Mouse (Mus musculus) lung, postnatal 14 days (tissue): Measurements from ENCODE around the gene Nasp.
A peak's percentile ranks its signal among the peaks of the same experiment; 100 is the strongest.

ENCODE experiments used
- DNase-seq: peaks from one replicate; pipeline ENCODE4 v3.0.0; 2021

Nasp gene

DNA sequence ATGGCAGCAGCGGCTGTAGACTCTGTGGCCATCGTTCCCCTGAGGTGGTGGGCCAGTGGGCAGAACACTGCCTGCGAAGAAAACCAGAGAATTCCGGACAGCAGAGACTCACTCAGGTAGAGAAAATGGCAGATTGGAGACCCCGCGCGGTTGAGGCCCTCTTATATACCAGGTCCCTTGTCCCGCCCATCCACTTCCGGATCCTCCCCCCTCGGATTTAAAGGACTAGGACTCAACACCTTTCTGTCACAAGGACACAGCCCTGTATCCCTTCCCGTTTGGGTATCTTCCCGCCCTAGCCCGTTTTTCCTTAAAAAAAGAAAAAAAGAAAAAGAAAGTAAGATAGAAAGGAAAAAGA, 403 bp downstream of the Nasp start:
- DNase-seq: peak; percentile 93

DNA sequence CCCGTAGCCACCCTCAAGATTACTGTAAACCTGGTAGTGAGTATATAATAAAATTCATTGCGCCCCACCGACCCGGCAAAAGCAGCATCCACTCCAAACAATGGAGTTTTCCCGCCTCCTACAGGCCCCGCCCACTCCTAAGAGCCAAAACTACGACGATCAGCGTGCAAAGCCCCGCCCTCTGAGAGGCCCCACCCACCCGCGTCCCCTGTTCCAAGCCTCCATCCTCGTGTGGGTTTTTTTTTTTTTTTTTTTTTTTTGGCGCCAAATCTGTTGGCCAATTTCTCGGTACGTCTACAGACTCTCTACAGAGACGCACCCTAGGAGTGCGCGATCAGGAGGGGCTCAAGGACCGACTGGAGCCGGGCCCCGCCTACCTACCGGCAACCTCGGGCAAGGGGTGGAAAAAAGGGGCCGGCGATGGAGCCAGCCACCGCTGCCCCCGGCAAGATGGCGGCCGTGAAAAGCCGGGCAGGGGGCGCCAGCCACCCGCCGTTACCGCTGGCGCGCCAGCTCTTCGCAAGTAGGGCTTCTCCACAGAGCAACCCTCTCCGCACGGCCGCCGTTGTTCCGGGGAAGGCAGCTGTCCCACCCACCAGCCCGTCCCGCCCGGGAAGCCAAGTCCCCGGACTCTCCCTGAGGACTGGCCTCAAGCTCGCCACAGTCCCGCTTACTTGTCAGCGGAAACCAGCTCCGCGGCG, 933 bp downstream of the Nasp start:
- DNase-seq: peak; percentile 86

DNA sequence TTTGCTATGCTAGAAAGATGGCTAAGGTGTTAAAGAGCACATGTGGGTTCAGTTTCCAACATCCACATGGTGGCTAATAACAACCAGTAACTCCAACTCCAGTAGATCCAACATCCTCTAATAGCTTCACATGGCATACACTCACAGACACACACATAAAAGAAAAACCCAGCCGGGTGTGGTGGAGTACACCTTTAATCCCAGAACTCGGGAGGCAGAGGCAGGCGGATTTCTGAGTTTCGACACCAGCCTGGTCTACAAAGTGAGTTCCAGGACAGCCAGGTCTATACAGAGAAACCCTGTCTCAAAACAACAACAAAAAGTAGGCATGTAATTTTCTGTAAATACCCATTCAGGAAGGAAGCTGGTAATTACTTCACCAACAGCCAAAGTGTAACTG, 2.9 kb downstream of the Nasp start:
- DNase-seq: no peak

DNA sequence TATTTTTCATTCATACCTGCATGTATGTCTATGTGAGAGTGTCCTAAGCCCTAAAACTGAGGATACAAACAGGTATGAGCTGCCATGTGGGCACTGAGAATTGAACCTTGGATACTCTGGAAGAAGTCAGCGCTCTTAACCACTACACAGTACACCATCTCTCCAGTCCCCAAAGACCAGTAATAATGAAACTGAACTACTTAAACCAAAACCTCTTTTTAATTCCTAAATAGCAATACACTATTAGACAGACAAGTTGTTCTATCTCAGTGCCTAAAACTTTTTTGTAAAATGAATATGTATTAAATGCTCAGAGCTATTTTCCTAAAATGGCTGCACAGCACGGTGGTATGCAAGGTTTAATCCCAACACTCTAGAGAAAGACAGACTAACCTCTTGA, 12.5 kb downstream of the Nasp start:
- no peak for DNase-seq

DNA sequence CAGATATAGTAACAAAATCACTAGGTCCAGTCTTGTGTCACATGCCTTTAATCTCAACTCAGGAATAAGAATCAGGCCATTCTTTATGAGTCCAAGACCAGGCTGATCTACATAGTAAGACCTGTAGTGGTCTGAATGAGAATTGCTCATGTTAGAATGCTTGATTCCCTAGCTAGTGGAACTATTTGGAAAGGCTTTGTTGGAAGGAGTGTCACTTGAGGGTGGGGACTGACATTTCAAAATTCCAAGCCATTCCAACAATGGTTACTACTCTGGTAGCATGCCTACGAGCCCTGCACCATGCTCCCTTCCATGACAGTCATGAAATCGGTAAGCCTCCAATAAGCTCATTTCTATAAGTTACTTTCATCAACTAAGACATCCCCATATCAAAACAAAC, 15.1 kb downstream of the Nasp start:
- DNase-seq: no peak

DNA sequence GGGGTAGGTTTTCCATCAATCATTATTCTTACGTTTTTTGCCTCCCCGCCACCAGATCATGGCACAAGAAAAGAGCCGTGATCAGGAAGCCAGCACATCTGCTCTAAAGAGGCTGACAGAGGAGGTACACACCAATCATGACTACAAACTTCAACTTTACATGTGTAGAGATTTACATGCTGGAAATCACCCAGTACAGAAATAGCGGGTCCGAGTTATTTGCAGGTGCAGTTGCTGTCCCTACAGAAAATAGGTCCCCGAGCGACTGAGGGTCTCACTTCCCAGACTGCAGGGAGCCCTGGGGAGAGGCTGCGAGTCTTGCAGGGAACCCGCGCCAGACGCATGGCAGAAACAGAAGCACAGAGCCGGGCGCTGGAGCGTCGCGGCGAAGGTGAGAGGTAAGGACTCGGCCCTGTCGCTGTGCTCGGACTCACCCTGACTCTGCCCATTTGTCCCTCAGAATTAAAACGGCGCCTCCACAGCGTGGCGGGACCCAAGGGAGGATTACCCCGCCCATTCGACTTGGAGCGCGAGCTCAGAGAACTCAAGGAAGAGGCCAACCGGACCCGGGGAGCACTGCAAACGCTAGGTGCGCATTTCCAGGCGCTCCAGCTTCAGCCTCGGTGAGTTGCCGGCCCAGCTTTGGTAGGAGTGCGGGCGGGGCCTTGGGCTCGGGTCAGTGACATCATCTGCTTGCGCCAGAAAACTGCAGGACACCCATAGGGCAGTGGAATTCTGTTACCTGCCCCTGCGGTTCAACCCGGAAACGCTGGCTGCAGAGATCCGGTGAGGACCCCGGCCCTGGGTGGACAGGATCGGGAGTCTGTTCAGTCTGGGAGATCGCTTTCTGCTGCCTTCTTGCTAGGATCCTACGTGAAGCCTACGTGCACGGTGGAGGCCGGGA, 30.5 kb downstream of the Nasp start:
- peak; percentile 85 for DNase-seq

DNA sequence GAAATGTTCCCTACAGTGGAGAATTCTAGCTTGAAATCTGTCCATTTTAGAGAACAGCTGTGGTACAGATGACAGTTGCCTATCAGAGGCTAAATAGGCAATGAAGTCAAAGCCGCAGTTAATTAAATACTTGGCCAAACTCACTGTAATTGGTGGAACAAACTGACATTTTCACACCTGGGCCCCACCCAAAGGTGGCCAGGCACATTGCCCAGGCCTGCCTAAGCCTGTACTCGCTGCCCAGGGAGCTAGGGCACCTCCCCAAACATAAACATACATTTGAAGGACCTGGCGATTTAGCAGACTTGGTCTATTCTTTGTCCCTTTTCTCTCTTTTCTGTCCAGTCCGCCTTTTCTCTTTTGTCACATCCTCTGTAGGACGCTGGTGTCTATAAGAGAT, 31.4 kb downstream of the Nasp start, which contains the start of gene Ccdc17:
Gene Ccdc17 (plus strand): TSS at position 276 of the 400 bp plus-strand sequence.
- DNase-seq: no peak

DNA sequence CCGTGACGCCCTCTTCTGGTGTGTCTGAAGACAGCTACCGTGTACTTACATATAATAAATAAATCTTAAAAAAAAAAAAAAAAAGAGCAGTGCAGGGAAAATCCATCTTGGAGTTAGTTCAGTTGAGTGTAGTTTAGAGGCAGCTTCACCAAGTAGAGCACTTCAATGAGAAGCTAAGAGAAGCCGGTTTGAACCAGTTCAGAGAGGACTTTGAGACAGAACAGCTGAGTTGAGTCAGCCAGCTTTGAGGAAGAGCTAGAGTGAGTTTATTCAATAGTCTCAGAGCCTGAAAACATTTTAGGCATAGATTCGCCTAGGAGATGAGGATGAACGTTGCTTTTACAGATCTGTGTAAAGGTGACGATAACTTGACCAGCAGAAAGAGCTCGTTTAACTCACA, 31.9 kb downstream of the Nasp start:
- no peak for DNase-seq

DNA sequence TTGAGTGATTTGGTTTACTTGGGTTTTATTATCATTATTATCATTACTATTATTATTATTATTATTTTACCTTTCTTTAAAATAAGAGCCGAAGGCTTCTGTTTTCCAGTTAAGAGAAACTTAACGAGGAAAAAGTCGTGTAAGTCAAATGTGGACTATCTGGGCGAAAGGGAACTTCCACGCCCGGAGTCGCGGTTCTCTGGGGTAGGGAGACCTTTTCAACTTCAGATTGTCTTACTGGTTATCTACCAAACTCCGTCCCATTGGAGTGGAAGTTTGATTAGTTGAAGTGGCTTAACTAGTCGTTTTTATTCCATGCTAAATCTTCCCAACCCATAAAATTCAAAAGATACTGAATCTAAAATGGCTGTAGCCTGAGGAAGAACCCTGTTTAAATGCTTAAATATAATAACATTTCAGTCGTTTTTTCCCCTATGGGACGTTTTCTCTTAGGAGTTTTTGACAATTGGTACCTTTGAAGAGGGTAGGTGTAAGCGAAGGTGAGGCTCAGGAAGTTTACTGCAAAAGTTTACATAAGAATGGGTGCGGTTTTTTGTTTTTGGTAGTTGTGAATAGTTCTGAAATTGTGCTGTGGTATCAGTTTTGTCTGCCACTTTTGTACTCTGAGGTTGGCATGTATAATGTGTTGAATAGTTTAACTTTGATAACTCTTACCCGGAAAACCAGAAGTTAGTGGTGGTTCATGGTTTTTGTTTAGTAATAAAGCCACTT, 69.4 kb downstream of the Nasp start:
- no peak for DNase-seq

DNA sequence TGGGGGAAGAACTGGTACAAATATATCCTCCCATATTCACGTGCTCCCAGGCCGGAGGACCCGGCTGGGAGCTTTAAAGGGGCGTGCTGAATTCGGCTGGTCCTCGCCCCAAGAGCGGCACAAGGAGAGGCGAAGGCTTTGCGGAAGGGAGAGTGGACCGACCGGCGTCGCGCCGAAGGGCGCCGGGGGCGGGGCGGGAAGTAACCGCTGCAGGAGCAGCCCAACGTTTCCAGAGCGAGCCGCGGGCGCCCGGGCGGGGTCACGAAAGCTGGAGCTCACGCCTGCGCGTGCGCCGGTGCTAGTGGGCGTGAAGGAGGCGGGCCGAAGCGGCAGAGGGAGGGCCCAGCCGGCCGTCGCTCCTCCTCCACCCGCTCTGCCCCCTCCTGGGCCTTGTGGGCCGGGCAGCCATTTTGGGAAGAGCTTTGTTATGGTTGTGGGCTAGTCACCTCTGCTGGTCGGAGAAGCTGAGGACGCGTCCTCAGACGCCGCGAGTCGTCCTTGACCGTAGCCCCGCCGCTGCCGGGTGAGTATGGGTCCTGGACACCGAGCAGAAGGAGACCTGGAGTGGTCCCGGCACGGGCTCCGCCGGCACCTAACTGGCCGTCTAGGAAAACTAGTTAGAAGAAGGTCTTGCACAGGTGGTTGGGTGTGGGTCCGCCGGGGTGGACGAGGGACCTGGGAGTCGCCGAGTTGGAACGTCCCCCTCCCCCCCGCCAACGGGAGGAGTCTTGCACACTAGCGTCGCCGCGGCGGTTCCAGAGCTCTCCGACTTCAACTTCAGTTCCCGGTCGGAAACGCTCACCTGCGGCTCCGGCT, 70.2 kb downstream of the Nasp start, which contains the start of gene Gpbp1l1:
Gene Gpbp1l1 (plus strand): TSS at position 353 of the 816 bp plus-strand sequence.
- DNase-seq: peak; percentile 98

DNA sequence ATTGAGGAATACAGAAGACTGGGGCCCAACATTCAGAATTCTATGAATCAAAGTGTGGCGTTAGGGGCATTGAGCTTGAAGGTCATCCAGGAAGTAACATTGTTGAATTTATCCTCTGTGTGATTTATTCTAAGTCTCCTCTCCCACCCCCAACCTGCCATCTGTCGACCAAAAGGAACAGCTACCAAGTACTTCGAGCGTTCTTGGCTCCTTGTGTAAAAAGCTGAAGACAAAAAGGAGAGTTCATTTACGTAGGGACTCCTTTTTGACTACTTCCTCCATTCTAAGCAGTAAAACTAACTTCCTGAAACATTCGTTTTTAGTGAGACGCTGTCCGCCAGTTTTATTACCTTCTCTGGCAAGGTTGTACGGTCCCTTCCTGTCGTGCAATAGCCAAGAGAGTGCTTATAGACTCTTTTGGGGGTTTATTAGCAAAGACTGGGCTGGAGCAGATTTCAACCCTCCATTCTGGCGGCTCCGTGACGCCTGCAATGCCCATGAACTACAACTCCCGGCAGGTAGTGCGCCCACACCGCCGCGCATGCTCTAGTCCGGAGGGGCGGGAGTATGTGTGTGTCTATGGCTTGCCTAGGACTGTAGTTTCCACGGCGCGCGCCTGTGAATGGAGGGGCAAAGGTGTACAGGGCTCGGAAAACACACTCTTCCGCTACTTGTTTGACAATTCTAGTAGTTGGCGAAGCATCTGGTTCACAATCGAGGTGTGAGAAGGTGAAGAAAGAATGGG, 71.0 kb downstream of the Nasp start:
- DNase-seq: peak; percentile 92

DNA sequence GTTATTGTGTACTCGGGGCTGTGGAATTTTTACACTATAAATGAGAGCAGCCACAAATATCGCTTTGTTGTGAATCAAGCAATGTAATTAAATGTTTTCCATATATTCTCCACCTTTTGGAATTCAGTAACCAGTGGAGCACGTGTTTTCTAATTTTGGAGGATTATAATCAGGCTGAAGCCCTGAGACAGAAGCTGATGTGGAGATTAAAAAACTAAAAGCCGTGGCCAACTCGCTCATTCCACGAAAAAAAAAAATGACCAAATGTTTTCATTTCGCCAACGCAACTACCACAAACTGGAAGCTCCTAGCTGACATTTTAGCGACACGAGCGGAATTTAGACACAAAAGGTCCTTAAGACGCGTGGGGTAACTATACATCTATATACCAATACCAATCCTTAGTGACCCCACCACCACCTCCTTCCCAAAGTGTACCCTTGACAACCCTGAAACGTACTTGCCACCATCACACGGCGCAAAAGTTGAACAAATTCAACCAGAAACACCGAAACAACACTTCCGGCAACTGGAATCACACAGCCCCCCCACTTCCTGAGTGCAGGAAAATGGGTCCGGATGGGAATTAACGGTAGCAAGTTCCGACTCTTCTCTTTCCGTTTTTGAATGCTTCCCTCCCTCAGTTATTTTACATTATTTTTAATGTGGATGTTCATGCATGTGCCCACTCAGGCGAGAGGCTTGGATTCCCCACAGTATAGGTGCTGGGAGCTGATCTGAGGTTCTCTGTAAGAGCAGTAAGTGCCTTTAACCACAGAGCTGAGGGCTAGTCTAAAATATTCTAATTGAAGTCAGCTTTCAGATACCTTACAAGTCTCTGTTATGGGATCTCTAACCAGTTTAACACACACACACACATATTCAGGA, 72.1 kb downstream of the Nasp start, which contains the start of gene Tmem69:
Gene Tmem69 (minus strand): TSS at position 524 of the 888 bp plus-strand sequence.
- peak; percentile 80 for DNase-seq

DNA sequence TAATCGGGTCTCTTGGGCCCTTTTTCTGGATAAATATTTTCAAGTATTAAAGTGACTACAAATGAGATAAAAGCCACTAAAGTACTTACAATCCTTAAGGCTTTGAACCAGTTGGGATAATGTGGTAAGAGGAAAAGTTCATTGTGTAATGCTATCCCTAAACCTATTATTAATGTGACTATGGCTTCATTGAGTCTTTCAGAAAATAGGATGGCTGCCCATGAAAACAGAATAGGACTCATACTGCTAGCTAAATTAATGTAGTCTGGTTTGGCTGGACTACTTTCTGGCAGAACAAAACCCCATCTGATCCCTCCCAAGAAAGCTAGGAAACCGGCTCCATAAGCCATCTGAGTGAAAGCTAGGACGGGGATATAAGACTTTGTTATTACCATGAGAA, 74.7 kb downstream of the Nasp start:
- no peak for DNase-seq
